Comparison of ENCODE assay signal across 11 mouse cellular contexts in the genomic region with DNA sequence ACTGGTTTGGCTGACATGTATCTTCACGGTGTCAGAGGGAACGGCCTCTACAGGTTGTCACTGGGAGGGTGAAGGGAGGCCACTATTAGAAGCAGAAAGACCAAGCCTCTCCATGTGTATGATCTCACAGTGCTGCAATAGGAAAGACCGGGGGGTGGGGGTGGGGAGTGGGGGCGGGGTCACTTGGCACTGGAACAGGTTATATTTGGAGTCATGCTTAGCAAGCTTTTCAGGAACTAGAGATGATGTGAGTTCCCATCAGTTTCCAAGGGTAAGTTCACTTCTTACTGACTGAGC.
A peak's percentile ranks its signal among the peaks of the same experiment; 100 is the strongest.
DNase-seq lines count a peak whose midpoint lies in the region; ATAC-seq and TF ChIP-seq lines count a peak whose summit lies in the region.
"Had no signal": no experiment of that assay in that cellular context is flagged by ENCODE, and none has a peak within 500 bp of the region (broad histone marks: within the 10 kb centered on the region; RNA-seq: fewer than 3 reads in every experiment).

No protein-coding gene starts in this region.

- no peak for TF ChIP-seq RAD21 in CH12.LX (IDR thresholded peaks at IDR 0.05; ENCODE audit: low read depth, low read length)

- no peak overlapping the region for H3K4me2 ChIP-seq in forebrain, embryonic 14.5 days (ENCODE audit: low read length)
- no peak overlapping the region for H3K4me2 ChIP-seq in forebrain, embryonic 12.5 days
- no peak overlapping the region for H3K4me2 ChIP-seq in hindbrain, embryonic 15.5 days
- no peak overlapping the region for H3K4me2 ChIP-seq in hindbrain, embryonic 14.5 days (replicated peaks)
- peak overlapping the region; percentile 8; the same call in 1 of the 2 replicates for H3K4me2 ChIP-seq in CH12.LX (ENCODE audit: insufficient read depth, low read depth, poor library complexity, severe bottlenecking)
- H3K4me2 ChIP-seq: limb, embryonic 15.5 days had no signal

- no peak for DNase-seq in forebrain, embryonic 14.5 days (ENCODE audit: low spot score)
- no peak for DNase-seq in hindbrain, embryonic 14.5 days (ENCODE audit: low spot score)
- no peak for DNase-seq in CH12.LX (ENCODE audit: extremely low read depth)
- DNase-seq in gastrocnemius, postnatal 10 days = no peak
- no peak for DNase-seq in testis, postnatal 10 days (ENCODE audit: low spot score)
- DNase-seq: kidney, adult 11 months had no signal

- H3K36me3 ChIP-seq in forebrain, embryonic 14.5 days (ENCODE audit: control insufficient read depth, insufficient read depth, low read length) = no peaks in the 10 kb centered on the region
- H3K36me3 ChIP-seq in forebrain, embryonic 12.5 days (replicated peaks) = no peaks in the 10 kb centered on the region
- no peaks in the 10 kb centered on the region for H3K36me3 ChIP-seq in hindbrain, embryonic 15.5 days
- no peaks in the 10 kb centered on the region for H3K36me3 ChIP-seq in hindbrain, embryonic 14.5 days (replicated peaks; ENCODE audit: control insufficient read depth, insufficient read depth)
- H3K36me3 ChIP-seq in CH12.LX (replicated peaks in 1 of 2; ENCODE audit: control insufficient read depth in 1 of 2, insufficient read depth in 1 of 2, low read length in 1 of 2) = peaks cover 0 to 20% of the 10 kb centered on the region in 2 experiments
- H3K36me3 ChIP-seq: limb, embryonic 15.5 days had no signal

- no peaks in the 10 kb centered on the region for H3K79me2 ChIP-seq in CH12.LX (replicated peaks; ENCODE audit: control insufficient read depth, extremely low read depth, insufficient read depth, poor library complexity, severe bottlenecking)

- TF ChIP-seq EP300 in CH12.LX (IDR thresholded peaks at IDR 0.05; ENCODE audit: low read length) = no peak

- no peaks in the 10 kb centered on the region for H3K27me3 ChIP-seq in forebrain, embryonic 14.5 days (replicated peaks; ENCODE audit: control insufficient read depth, insufficient read depth, low read length)
- H3K27me3 ChIP-seq in forebrain, embryonic 12.5 days = no peaks in the 10 kb centered on the region
- no peaks in the 10 kb centered on the region for H3K27me3 ChIP-seq in hindbrain, embryonic 15.5 days
- no peaks in the 10 kb centered on the region for H3K27me3 ChIP-seq in hindbrain, embryonic 14.5 days (ENCODE audit: control insufficient read depth, insufficient read depth, low read length)
- H3K27me3 ChIP-seq in CH12.LX (replicated peaks) = no peaks in the 10 kb centered on the region
- H3K27me3 ChIP-seq: limb, embryonic 15.5 days had no signal

- TF ChIP-seq CTCF in CH12.LX (conservative IDR thresholded peaks at IDR 0.05 in 1 of 2, IDR thresholded peaks at IDR 0.05 in 1 of 2; ENCODE audit: low read depth in 2 of 2, low read length in 2 of 2) = no peak

- in situ Hi-C loops in CH12.LX (cut with MboI; ENCODE audit: low pct_ligation_motif_present, low pct_unique_long_range_greater_than_20kb, low sequenced_read_pairs) = no loop called here

- TF ChIP-seq POLR2A in CH12.LX (IDR thresholded peaks at IDR 0.05; ENCODE audit: low read depth, low read length) = no peak

- no peak for ATAC-seq in forebrain, embryonic 14.5 days
- no peak for ATAC-seq in forebrain, embryonic 12.5 days (ENCODE audit: low FRiP score)
- no peak for ATAC-seq in hindbrain, embryonic 15.5 days (ENCODE audit: low FRiP score, low read depth)
- no peak for ATAC-seq in hindbrain, embryonic 14.5 days (ENCODE audit: low FRiP score)
- peak; percentile 45 for ATAC-seq in granulocyte monocyte progenitor cell, adult 5-6 weeks (replicated peaks; ENCODE audit: poor library complexity, severe bottlenecking)

- no peak overlapping the region for H3K4me3 ChIP-seq in forebrain, embryonic 14.5 days (ENCODE audit: low read depth, low read length)
- H3K4me3 ChIP-seq in forebrain, embryonic 12.5 days (replicated peaks) = no peak overlapping the region
- no peak overlapping the region for H3K4me3 ChIP-seq in hindbrain, embryonic 15.5 days
- no peak overlapping the region for H3K4me3 ChIP-seq in hindbrain, embryonic 14.5 days (replicated peaks; ENCODE audit: low read length)
- no peak overlapping the region for H3K4me3 ChIP-seq in CH12.LX (replicated peaks in 1 of 3; ENCODE audit: low read depth in 2 of 3, low read length in 2 of 3, poor library complexity in 1 of 3)
- H3K4me3 ChIP-seq: limb, embryonic 15.5 days had no signal

- no peak overlapping the region for H3K9ac ChIP-seq in forebrain, embryonic 14.5 days (ENCODE audit: low read length)
- H3K9ac ChIP-seq in forebrain, embryonic 12.5 days = no peak overlapping the region
- H3K9ac ChIP-seq in hindbrain, embryonic 15.5 days = no peak overlapping the region
- H3K9ac ChIP-seq in hindbrain, embryonic 14.5 days = no peak overlapping the region
- no peak overlapping the region for H3K9ac ChIP-seq in CH12.LX (ENCODE audit: insufficient read depth, low read depth)
- H3K9ac ChIP-seq: limb, embryonic 15.5 days had no signal

- 76% methylated on average over 4 of the region's 4 CpGs for WGBS in forebrain, embryonic 14.5 days
- WGBS in forebrain, embryonic 12.5 days = 84% methylated on average over 4 of the region's 4 CpGs
- WGBS in hindbrain, embryonic 15.5 days = 74% methylated on average over 4 of the region's 4 CpGs
- WGBS in hindbrain, embryonic 14.5 days = 80% methylated on average over 4 of the region's 4 CpGs

- no peaks in the 10 kb centered on the region for H3K9me3 ChIP-seq in forebrain, embryonic 14.5 days (replicated peaks; ENCODE audit: control insufficient read depth, low read length)
- no peaks in the 10 kb centered on the region for H3K9me3 ChIP-seq in forebrain, embryonic 12.5 days
- H3K9me3 ChIP-seq in hindbrain, embryonic 15.5 days = no peaks in the 10 kb centered on the region
- no peaks in the 10 kb centered on the region for H3K9me3 ChIP-seq in hindbrain, embryonic 14.5 days (ENCODE audit: control insufficient read depth, low read length)
- no peaks in the 10 kb centered on the region for H3K9me3 ChIP-seq in CH12.LX (replicated peaks; ENCODE audit: low read length)
- H3K9me3 ChIP-seq: limb, embryonic 15.5 days had no signal

- peaks cover 9% of the 10 kb centered on the region for H3K4me1 ChIP-seq in forebrain, embryonic 14.5 days (ENCODE audit: control insufficient read depth, insufficient read depth, low read length)
- H3K4me1 ChIP-seq in forebrain, embryonic 12.5 days = peaks cover 6% of the 10 kb centered on the region
- H3K4me1 ChIP-seq in hindbrain, embryonic 15.5 days (replicated peaks) = peaks cover 8% of the 10 kb centered on the region
- H3K4me1 ChIP-seq in hindbrain, embryonic 14.5 days (replicated peaks; ENCODE audit: control insufficient read depth, insufficient read depth, low read length) = no peaks in the 10 kb centered on the region
- H3K4me1 ChIP-seq in CH12.LX (ENCODE audit: control insufficient read depth in 1 of 2, insufficient read depth in 2 of 2) = peaks cover 10 to 60% of the 10 kb centered on the region in 2 experiments

- dilution Hi-C loops in CH12.LX (cut with MboI; ENCODE audit: extremely low pct_ligation_motif_present, extremely low pct_unique_long_range_greater_than_20kb, low sequenced_read_pairs) = no loop called here

- H3K27ac ChIP-seq in forebrain, embryonic 14.5 days (ENCODE audit: low read depth, low read length) = 0 out of 2 replicates have a peak overlapping the region, but pooled peaks have one; percentile 39
- no peak overlapping the region for H3K27ac ChIP-seq in forebrain, embryonic 12.5 days
- H3K27ac ChIP-seq in hindbrain, embryonic 15.5 days (replicated peaks) = 0 out of 2 replicates have a peak overlapping the region, but pooled peaks have one; percentile 13
- H3K27ac ChIP-seq in hindbrain, embryonic 14.5 days = no peak overlapping the region
- no peak overlapping the region for H3K27ac ChIP-seq in CH12.LX (ENCODE audit: insufficient read depth, low read depth)
- H3K27ac ChIP-seq: macrophage had no signal

TF ChIP-seq in CH12.LX, 34 proteins besides CTCF, POLR2A, EP300 and RAD21:
- TF ChIP-seq ELF1 (IDR thresholded peaks at IDR 0.05; ENCODE audit: low read depth, low read length) (no peak), TCF12 (IDR thresholded peaks at IDR 0.05; ENCODE audit: low read depth, low read length) (no peak)

Comparison
In these comparisons a context has a peak if more than half of its experiments do, and no peak if none do; other contexts are left out.
1. H3K27ac ChIP-seq: peak in forebrain, embryonic 14.5 days (single experiment) and hindbrain, embryonic 15.5 days (single experiment); none in forebrain, embryonic 12.5 days (single experiment), hindbrain, embryonic 14.5 days (single experiment) and CH12.LX (single experiment).